Mouse (Mus musculus) 3T3-L1 (cell line): Measurements from ENCODE around the gene Xylt2.

Experiments used
- DNase-seq: peaks from one replicate; pipeline ENCODE4 v3.0.0-alpha.2; 2015; ENCODE audit warnings: low read depth, low spot score

The Xylt2 gene

GRCm38 (mm10) chr11:94614603-94615002 is 62.7 kb downstream of the Xylt2 start:
- no peak for DNase-seq
